Mouse (Mus musculus) heart, adult 2 months (tissue): ENCODE data around the gene Brd2. TPM values are rescaled to one million over a fixed set of nuclear protein-coding genes. Genes with fewer than 3 reads are reported as not detected.

Experiments used
- DNase-seq, 2 experiments: peaks; one replicate each; pipeline ENCODE4 v3.0.0; 2021
- H3K27ac ChIP-seq: fragments of 200-600 bp; 2 replicates; pipeline ENCODE4 v1.8.1; 2022
- H3K27me3 ChIP-seq: fragments of 200-500 bp; 2 replicates; pipeline ENCODE4 v1.6.1; 2012; ENCODE audit warnings: mild to moderate bottlenecking, low read length, inconsistent platforms, mixed read lengths; ENCODE audit not compliant: control insufficient read depth, insufficient read depth
- H3K36me3 ChIP-seq: fragments of 200-500 bp; 2 replicates; pipeline ENCODE4 v1.6.1; 2012; ENCODE audit warnings: low read length, inconsistent platforms; ENCODE audit not compliant: control insufficient read depth, insufficient read depth
- H3K4me1 ChIP-seq: fragments of 200-500 bp; 2 replicates; pipeline ENCODE4 v1.6.1; 2011; ENCODE audit warnings: low read length; ENCODE audit not compliant: control insufficient read depth, insufficient read depth
- H3K4me3 ChIP-seq: fragments of 200-600 bp; 2 replicates; pipeline ENCODE4 v1.8.1; 2022
- H3K79me2 ChIP-seq: fragments of 200-500 bp; replicated peaks from 2 replicates; pipeline ENCODE4 v1.6.1; 2012; ENCODE audit warnings: mild to moderate bottlenecking, inconsistent platforms, low read length, moderate library complexity, mixed read lengths; ENCODE audit not compliant: control insufficient read depth, insufficient read depth
- H3K9ac ChIP-seq: fragments of 200-500 bp; 2 replicates; pipeline ENCODE4 v1.6.1; 2012; ENCODE audit warnings: low read depth, mild to moderate bottlenecking, control low read depth, inconsistent platforms, low read length, mixed read lengths
- CTCF ChIP-seq: fragments of 200-600 bp; IDR thresholded peaks from 2 replicates; pipeline ENCODE4 v1.8.1; 2022; ENCODE audit warnings: antibody characterized with exemption, mild to moderate bottlenecking, moderate library complexity
- EP300 ChIP-seq: fragments of 200-500 bp; IDR thresholded peaks from 2 replicates; pipeline ENCODE4 v1.6.1; 2011; ENCODE audit warnings: low read depth, low read length, control low read depth; ENCODE audit not compliant: insufficient read depth
- POLR2A ChIP-seq: fragments of 200-500 bp; IDR thresholded peaks from 2 replicates; pipeline ENCODE4 v1.6.1; 2011; ENCODE audit warnings: mild to moderate bottlenecking, low read depth, low read length, control low read depth; ENCODE audit not compliant: insufficient read depth
- WGBS: fragments of 180-500 bp; shearing (Covaris S2); methylation state at CpG from one replicate; pipeline ENCODE4 v1.1.7; 2018; 5-methylcytosine and 5-hydroxymethylcytosine counted together
- intact Hi-C: fragments of 180-260 bp; cut with DNase I; formaldehyde crosslinking; loops from one replicate; pipeline ENCODE4 v1.15.1; 2025
- polyA plus RNA-seq: library from polyadenylated mRNA; depleted of rRNA; stranded (reverse); fragments of >200 nt; gene quantifications from 2 replicates; pipeline ENCODE4 v1.2.3, GENCODE M21; 2012
- total RNA-seq, 2 experiments: library from RNA; stranded (reverse); gene quantifications; 2 replicates each; pipeline ENCODE4 v1.2.3; 2021

Gene Brd2
- total and polyA plus RNA-seq, 3 experiments, result 67.6 to 78.9 (median 71.1) TPM

DNA sequence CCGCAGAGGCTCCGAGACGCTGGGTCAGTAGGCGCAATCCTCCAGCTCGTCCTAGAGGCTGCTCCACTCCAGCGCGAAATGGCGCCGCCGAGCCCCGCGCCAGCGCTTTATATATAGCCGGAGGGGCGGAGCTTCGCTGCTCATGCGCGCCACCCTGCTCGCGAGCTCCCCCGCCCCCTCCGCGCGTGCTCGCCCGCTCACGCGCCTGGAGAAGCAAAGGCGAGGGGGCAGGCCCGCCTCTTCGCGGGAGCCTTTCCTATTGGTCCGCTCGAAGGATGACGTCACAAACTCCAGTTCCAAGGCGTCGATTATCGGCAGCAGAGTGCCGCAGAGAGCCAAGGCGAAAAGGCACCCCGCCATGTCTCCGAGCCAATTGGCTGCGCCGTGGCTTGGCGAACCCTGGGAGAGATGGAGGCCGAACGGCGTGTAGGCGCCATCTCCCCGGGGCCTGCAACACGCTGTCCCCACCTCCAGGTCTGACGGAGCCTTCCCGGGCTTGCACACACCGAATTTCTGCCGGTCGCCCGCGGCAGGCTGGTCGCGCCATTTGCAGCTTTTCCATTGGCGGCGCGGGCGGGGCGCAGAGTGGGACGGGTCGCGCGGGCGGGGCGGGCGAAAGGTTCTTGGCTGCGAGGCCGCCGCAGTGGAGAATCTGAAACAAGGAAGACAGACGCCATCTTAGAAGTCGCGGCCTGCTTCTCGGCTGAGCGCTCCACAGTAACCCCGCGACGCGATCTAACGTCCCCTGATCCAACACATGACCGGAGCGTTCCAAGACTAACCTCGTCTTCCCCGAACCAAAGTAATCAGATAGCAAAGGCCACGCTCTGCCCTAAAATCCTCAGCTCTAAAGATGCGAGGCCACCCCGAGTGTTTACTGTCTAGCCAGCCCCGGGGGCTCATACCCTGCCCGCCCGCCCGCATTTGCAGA lies 2.9 kb downstream of the Brd2 start, which contains the start of gene H2-DMa:
Gene H2-DMa, plus strand, starts transcription at position 293 of the 931 bp plus-strand sequence.
- Histone ChIP-seq H3K4me1 (peaks cover 5% of the 10 kb centered on the region), H3K36me3 (peaks cover 13% of the 10 kb centered on the region), H3K27me3 (no peaks in the 10 kb centered on the region), H3K79me2 (peaks cover 2% of the 10 kb centered on the region), H3K27ac (peak within 1 kb of the TSS; percentile 98), H3K4me3 (peak within 1 kb of the TSS; percentile 75), H3K9ac (peak within 1 kb of the TSS; percentile 99)
- DNase-seq, result peak; percentile 99
- intact Hi-C loops, result loop anchor here (2.0 to 10.0 kb wide), 3 partner anchors 17 to 485 kb away; partner anchors contain the start of genes Agpat1, Rnf5, Rxrb and Slc39a7
- peak; percentile 39 for TF ChIP-seq EP300
- TF ChIP-seq CTCF, result no peak
- TF ChIP-seq POLR2A, result peak; percentile 98
- WGBS, result under 1% methylated on average over 96 of the region's 96 CpGs

- intact Hi-C loops, result loop anchor here (2.0 to 10.0 kb wide), 3 partner anchors 16 to 486 kb away; partner anchors contain the start of genes Agpat1, Rnf5, Rxrb and Slc39a7
- no peak for TF ChIP-seq CTCF
- TF ChIP-seq EP300, result no peak
- no peak for TF ChIP-seq POLR2A
- Histone ChIP-seq H3K36me3 (peaks cover 18% of the 10 kb centered on the region), H3K4me3 (peak overlapping the region; percentile 72), H3K79me2 (peaks cover 2% of the 10 kb centered on the region), H3K4me1 (peaks cover 3% of the 10 kb centered on the region), H3K27ac (peak overlapping the region; percentile 80), H3K9ac (peak overlapping the region; percentile 96), H3K27me3 (no peaks in the 10 kb centered on the region)
- WGBS, result under 1% methylated on average over 37 of the region's 38 CpGs
- DNase-seq, result no peak
These were observed 3.6 kb downstream of the Brd2 start for GRCm38 (mm10) chr17:34118873-34119248.

DNA sequence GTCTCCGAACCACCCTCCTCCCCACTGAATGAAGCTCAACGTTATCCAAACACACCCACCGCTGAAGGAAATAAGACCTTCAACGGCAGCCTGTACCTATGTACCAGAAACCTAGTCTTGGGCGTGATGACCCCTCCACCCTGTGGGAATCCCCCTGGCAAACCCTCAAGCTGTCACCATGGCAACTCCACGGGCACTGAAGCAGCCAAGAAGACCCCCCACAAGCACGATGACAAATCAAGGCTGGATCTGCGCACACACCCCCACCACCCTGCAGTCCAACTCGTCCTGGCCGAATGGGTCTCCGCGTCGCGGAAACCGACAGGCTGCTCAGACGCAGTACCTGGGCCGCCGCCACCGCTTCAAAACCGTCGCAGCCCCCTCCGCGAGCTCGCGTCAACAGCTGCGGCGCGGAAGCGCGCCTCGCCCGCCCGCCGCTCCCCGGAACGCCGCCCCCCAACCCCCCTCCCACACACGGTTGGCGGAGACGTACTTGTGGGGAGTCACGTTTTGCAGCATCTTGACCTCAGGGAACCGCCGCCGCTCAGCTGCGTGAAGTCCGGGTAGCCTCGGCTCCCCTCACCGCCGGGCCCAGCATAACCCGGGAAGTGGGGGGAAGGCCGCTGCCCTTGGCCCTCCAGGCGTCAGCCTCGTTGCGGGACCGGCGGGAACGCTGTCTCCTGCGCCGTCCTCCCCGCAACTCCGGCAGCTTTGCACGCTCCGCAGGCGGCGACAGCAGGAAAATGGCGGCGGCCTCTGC lies 4.1 kb downstream of the Brd2 start:
- H3K27ac ChIP-seq, result peak overlapping the region; percentile 80
- intact Hi-C loops, result loop anchor here (2.0 to 10.0 kb wide), 3 partner anchors 15 to 487 kb away; partner anchors contain the start of genes Agpat1, Rnf5, Rxrb and Slc39a7
- H3K27me3 ChIP-seq, result no peaks in the 10 kb centered on the region
- H3K4me1 ChIP-seq, result 0 out of 2 replicates have a peak, but pooled peaks cover 2% of the 10 kb centered on the region
- peak; percentile 60 to 69 for DNase-seq
- TF ChIP-seq CTCF (no peak), POLR2A (0 out of 2 replicates have a peak, but pooled peaks have one; percentile 16)
- peaks cover 24% of the 10 kb centered on the region for H3K36me3 ChIP-seq
- WGBS, result under 1% methylated on average over 67 of the region's 67 CpGs
- peak overlapping the region; percentile 72 for H3K4me3 ChIP-seq
- peaks cover 2% of the 10 kb centered on the region for H3K79me2 ChIP-seq
- peak overlapping the region; percentile 96 for H3K9ac ChIP-seq

GRCm38 (mm10) chr17:34117421-34118112 lies 4.9 kb downstream of the Brd2 start:
- Histone ChIP-seq H3K27ac (peak overlapping the region; percentile 80; the same call in 1 of the 2 replicates), H3K27me3 (no peaks in the 10 kb centered on the region), H3K9ac (peak overlapping the region; percentile 96), H3K79me2 (peaks cover 2% of the 10 kb centered on the region), H3K36me3 (peaks cover 31% of the 10 kb centered on the region), H3K4me1 (0 out of 2 replicates have a peak, but pooled peaks cover 2% of the 10 kb centered on the region), H3K4me3 (peak overlapping the region; percentile 72)
- TF ChIP-seq CTCF (no peak), POLR2A (0 out of 2 replicates have a peak, but pooled peaks have one; percentile 6)
- no peak for DNase-seq
- intact Hi-C loops, result loop anchor here (2.0 to 10.0 kb wide), 3 partner anchors 15 to 487 kb away; partner anchors contain the start of genes Agpat1, Rnf5, Rxrb and Slc39a7
- WGBS, result 0% methylated on average over 5 of the region's 5 CpGs

GRCm38 (mm10) chr17:34116736-34117370 lies 5.6 kb downstream of the Brd2 start:
- H3K4me3 ChIP-seq, result peak overlapping the region; percentile 72
- peak; percentile 45 to 47 for DNase-seq
- no peak for TF ChIP-seq POLR2A
- no peak for TF ChIP-seq EP300
- TF ChIP-seq CTCF, result no peak
- peak overlapping the region; percentile 0; the same call in 1 of the 2 replicates for H3K9ac ChIP-seq
- H3K4me1 ChIP-seq, result 0 out of 2 replicates have a peak, but pooled peaks cover 2% of the 10 kb centered on the region
- peak overlapping the region; percentile 80; the same call in 1 of the 2 replicates for H3K27ac ChIP-seq
- H3K36me3 ChIP-seq, result peaks cover 35% of the 10 kb centered on the region
- WGBS, result 6% methylated on average over 7 of the region's 7 CpGs
- H3K79me2 ChIP-seq, result peaks cover 2% of the 10 kb centered on the region
- H3K27me3 ChIP-seq, result no peaks in the 10 kb centered on the region
- intact Hi-C loops, result loop anchor here (5.0 to 10.0 kb wide), 2 partner anchors 85 to 488 kb away; partner anchors contain the start of genes Agpat1, Rnf5, Rxrb and Slc39a7
